Mouse (Mus musculus) induced T-regulatory cell, adult 2 months (primary cell): ENCODE results near the gene Ptms.

Experiments used
- DNase-seq: peaks from one replicate; pipeline ENCODE4 v3.0.0-alpha.2; 2012; ENCODE audit warnings: low read depth

The Ptms gene

GRCm38 (mm10) chr6:124904161-124904981 lies 15.5 kb downstream of the Ptms start:
- DNase-seq, result no peak

GRCm38 (mm10) chr6:124903580-124904151 lies 16.2 kb downstream of the Ptms start:
- DNase-seq, result peak; percentile 96

- peak; percentile 73 for DNase-seq
These were observed 18.1 kb downstream of the Ptms start for GRCm38 (mm10) chr6:124901851-124902250.

- peak; percentile 88 for DNase-seq
These were observed 19.0 kb downstream of the Ptms start for GRCm38 (mm10) chr6:124900801-124901480.

- DNase-seq, result peak; percentile 68
These were observed 19.7 kb downstream of the Ptms start for GRCm38 (mm10) chr6:124900056-124900800.

GRCm38 (mm10) chr6:124898359-124898758 lies 21.5 kb downstream of the Ptms start:
- peak; percentile 64 for DNase-seq

GRCm38 (mm10) chr6:124894113-124894512 lies 25.8 kb downstream of the Ptms start:
- DNase-seq, result peak; percentile 25

- no peak for DNase-seq
These were observed 28.9 kb downstream of the Ptms start for GRCm38 (mm10) chr6:124890997-124891396.

GRCm38 (mm10) chr6:124888555-124889125 lies 31.3 kb downstream of the Ptms start:
- DNase-seq, result peak; percentile 67

- DNase-seq, result peak; percentile 76
These were observed 31.9 kb downstream of the Ptms start, which contains the start of gene Cd4 for GRCm38 (mm10) chr6:124887986-124888385. Gene Cd4, minus strand, starts transcription at chr6:124888221.

- peak; percentile 59 for DNase-seq
These were observed 33.9 kb downstream of the Ptms start for GRCm38 (mm10) chr6:124885956-124886381.

GRCm38 (mm10) chr6:124884714-124885500 lies 35.0 kb downstream of the Ptms start:
- DNase-seq, result peak; percentile 91

GRCm38 (mm10) chr6:124883351-124883750 lies 36.6 kb downstream of the Ptms start:
- DNase-seq, result no peak

- no peak for DNase-seq
These were observed 38.1 kb downstream of the Ptms start for GRCm38 (mm10) chr6:124881821-124882220.

- no peak for DNase-seq
These were observed 40.5 kb downstream of the Ptms start for GRCm38 (mm10) chr6:124879390-124879789.

GRCm38 (mm10) chr6:124874348-124874747 lies 45.6 kb downstream of the Ptms start:
- no peak for DNase-seq

- DNase-seq, result no peak
These were observed 53.3 kb downstream of the Ptms start for GRCm38 (mm10) chr6:124866560-124866959.

GRCm38 (mm10) chr6:124865766-124866362 lies 54.0 kb downstream of the Ptms start:
- no peak for DNase-seq
